Mouse (Mus musculus) small intestine, adult 2 months (tissue): Measurements from ENCODE around the gene 4931428F04Rik. TPM values are rescaled to one million over a fixed set of nuclear protein-coding genes. Genes with fewer than 3 reads are reported as not detected.
A peak's percentile ranks its signal among the peaks of the same experiment; 100 is the strongest.

ENCODE experiments used
- H3K27ac ChIP-seq: fragments of 200-500 bp; 2 replicates; pipeline ENCODE4 v1.5.1; 2012; ENCODE audit warnings: low read depth, low read length, control low read depth, inconsistent platforms; ENCODE audit not compliant: insufficient read depth
- H3K27me3 ChIP-seq: fragments of 200-500 bp; 2 replicates; pipeline ENCODE4 v1.6.1; 2012; ENCODE audit warnings: mild to moderate bottlenecking, moderate library complexity, low read length, inconsistent platforms; ENCODE audit not compliant: control insufficient read depth, insufficient read depth
- H3K36me3 ChIP-seq: fragments of 200-500 bp; 2 replicates; pipeline ENCODE4 v1.6.1; 2012; ENCODE audit warnings: mild to moderate bottlenecking, low read length, control low read depth, inconsistent platforms; ENCODE audit not compliant: control insufficient read depth, insufficient read depth
- H3K4me1 ChIP-seq: fragments of 200-500 bp; 2 replicates; pipeline ENCODE4 v1.6.1; 2012; ENCODE audit warnings: low read length, inconsistent platforms, mixed read lengths; ENCODE audit not compliant: control insufficient read depth, insufficient read depth, insufficient read length
- H3K4me3 ChIP-seq: fragments of 200-500 bp; 2 replicates; pipeline ENCODE4 v1.5.1; 2012; ENCODE audit warnings: low read depth, mild to moderate bottlenecking, control low read depth, inconsistent platforms, low read length, moderate library complexity
- CTCF ChIP-seq: fragments of 200-500 bp; IDR thresholded peaks from 2 replicates; pipeline ENCODE4 v1.5.1; 2012; ENCODE audit warnings: low read depth, mild to moderate bottlenecking, control low read depth, inconsistent platforms, low read length, moderate library complexity, mixed read lengths; ENCODE audit not compliant: insufficient replicate concordance, insufficient read length; ENCODE audit errors: extremely low read depth
- POLR2A ChIP-seq: fragments of 200-500 bp; IDR thresholded peaks from 2 replicates; pipeline ENCODE4 v1.6.1; 2012; ENCODE audit warnings: low read depth, mild to moderate bottlenecking, control low read depth, inconsistent platforms, low read length, moderate library complexity
- WGBS: fragments of 180-500 bp; shearing (Covaris S2); methylation state at CpG from one replicate; pipeline ENCODE4 v1.1.7; 2018; 5-methylcytosine and 5-hydroxymethylcytosine counted together
- polyA plus RNA-seq: library from polyadenylated mRNA; depleted of rRNA; stranded (reverse); fragments of >200 nt; gene quantifications from 2 replicates; pipeline ENCODE4 v1.2.3, GENCODE M21; 2012; rRNA removed

Gene 4931428F04Rik
- polyA plus RNA-seq = 1.6 and 2.6 TPM in 2 replicates

GRCm38 (mm10) chr8:105289805-105290460, at the start of gene 4931428F04Rik:
TSS of gene 4931428F04Rik (minus strand) at chr8:105289864.
- H3K27ac ChIP-seq = peak within 1 kb of the TSS; percentile 23; the same call in 1 of the 2 replicates
- peaks cover 12% of the 10 kb centered on the region for H3K4me1 ChIP-seq
- H3K36me3 ChIP-seq = no peaks in the 10 kb centered on the region
- WGBS = 3% methylated on average over 43 of the region's 43 CpGs
- H3K27me3 ChIP-seq = no peaks in the 10 kb centered on the region; the same call in 1 of the 2 replicates
- peak within 1 kb of the TSS; percentile 75 for H3K4me3 ChIP-seq
- TF ChIP-seq CTCF (0 out of 2 replicates have a peak, but pooled peaks have one; percentile 31), POLR2A (no peak)

- peaks cover 12% of the 10 kb centered on the region; the same call in 1 of the 2 replicates for H3K4me1 ChIP-seq
- no peak overlapping the region for H3K4me3 ChIP-seq
- TF ChIP-seq CTCF = no peak
- no peak for TF ChIP-seq POLR2A
- H3K27ac ChIP-seq = peak overlapping the region; percentile 92
- peaks cover 41% of the 10 kb centered on the region for H3K36me3 ChIP-seq
- no peaks in the 10 kb centered on the region for H3K27me3 ChIP-seq
- 16% methylated on average over 4 of the region's 4 CpGs for WGBS
Measured at GRCm38 (mm10) chr8:105338992-105339391, 49.3 kb upstream of the 4931428F04Rik start.

- H3K36me3 ChIP-seq = peaks cover 57% of the 10 kb centered on the region
- H3K27ac ChIP-seq = no peak overlapping the region
- H3K4me1 ChIP-seq = peaks cover 22% of the 10 kb centered on the region; the same call in 1 of the 2 replicates
- no peak overlapping the region for H3K4me3 ChIP-seq
- 91% methylated on average over 32 of the region's 32 CpGs for WGBS
- TF ChIP-seq CTCF = no peak
- TF ChIP-seq POLR2A = no peak
- H3K27me3 ChIP-seq = no peaks in the 10 kb centered on the region
Measured at GRCm38 (mm10) chr8:105336373-105337130, 46.9 kb upstream of the 4931428F04Rik start.

GRCm38 (mm10) chr8:105332523-105332922, 42.9 kb upstream of the 4931428F04Rik start:
- Histone ChIP-seq H3K27me3 (no peaks in the 10 kb centered on the region), H3K4me1 (peaks cover 26% of the 10 kb centered on the region), H3K36me3 (peaks cover 80% of the 10 kb centered on the region), H3K27ac (peak overlapping the region; percentile 79), H3K4me3 (no peak overlapping the region)
- WGBS = 34% methylated on average over 2 of the region's 2 CpGs
- no peak for TF ChIP-seq CTCF
- no peak for TF ChIP-seq POLR2A

- H3K4me1 ChIP-seq = peaks cover 30% of the 10 kb centered on the region
- peak overlapping the region; percentile 11; the same call in 1 of the 2 replicates for H3K27ac ChIP-seq
- TF ChIP-seq CTCF = no peak
- no peak for TF ChIP-seq POLR2A
- no peaks in the 10 kb centered on the region for H3K27me3 ChIP-seq
- WGBS = 84% methylated on average over 9 of the region's 9 CpGs
- H3K36me3 ChIP-seq = peaks cover 74% of the 10 kb centered on the region
- H3K4me3 ChIP-seq = no peak overlapping the region
Measured at GRCm38 (mm10) chr8:105331931-105332330, 42.3 kb upstream of the 4931428F04Rik start.

GRCm38 (mm10) chr8:105331469-105331868, 41.8 kb upstream of the 4931428F04Rik start:
- TF ChIP-seq CTCF (no peak), POLR2A (no peak)
- no peaks in the 10 kb centered on the region for H3K27me3 ChIP-seq
- H3K36me3 ChIP-seq = peaks cover 69% of the 10 kb centered on the region
- no peak overlapping the region for H3K4me3 ChIP-seq
- H3K27ac ChIP-seq = no peak overlapping the region
- 91% methylated on average over 22 of the region's 22 CpGs for WGBS
- peaks cover 30% of the 10 kb centered on the region for H3K4me1 ChIP-seq

GRCm38 (mm10) chr8:105330325-105330724, 40.7 kb upstream of the 4931428F04Rik start:
- no peak for TF ChIP-seq POLR2A
- no peak for TF ChIP-seq CTCF

More at GRCm38 (mm10) chr8:105330325-105330724, 40.7 kb upstream of the 4931428F04Rik start:
- H3K36me3 ChIP-seq = peaks cover 58% of the 10 kb centered on the region
- no peaks in the 10 kb centered on the region for H3K27me3 ChIP-seq
- H3K27ac ChIP-seq = peak overlapping the region; percentile 10; the same call in 1 of the 2 replicates
- 37% methylated on average over 12 of the region's 12 CpGs for WGBS
- peaks cover 33% of the 10 kb centered on the region for H3K4me1 ChIP-seq
- no peak overlapping the region for H3K4me3 ChIP-seq
